Comparison of ENCODE assay signal across 9 mouse cellular contexts in the genomic region with DNA sequence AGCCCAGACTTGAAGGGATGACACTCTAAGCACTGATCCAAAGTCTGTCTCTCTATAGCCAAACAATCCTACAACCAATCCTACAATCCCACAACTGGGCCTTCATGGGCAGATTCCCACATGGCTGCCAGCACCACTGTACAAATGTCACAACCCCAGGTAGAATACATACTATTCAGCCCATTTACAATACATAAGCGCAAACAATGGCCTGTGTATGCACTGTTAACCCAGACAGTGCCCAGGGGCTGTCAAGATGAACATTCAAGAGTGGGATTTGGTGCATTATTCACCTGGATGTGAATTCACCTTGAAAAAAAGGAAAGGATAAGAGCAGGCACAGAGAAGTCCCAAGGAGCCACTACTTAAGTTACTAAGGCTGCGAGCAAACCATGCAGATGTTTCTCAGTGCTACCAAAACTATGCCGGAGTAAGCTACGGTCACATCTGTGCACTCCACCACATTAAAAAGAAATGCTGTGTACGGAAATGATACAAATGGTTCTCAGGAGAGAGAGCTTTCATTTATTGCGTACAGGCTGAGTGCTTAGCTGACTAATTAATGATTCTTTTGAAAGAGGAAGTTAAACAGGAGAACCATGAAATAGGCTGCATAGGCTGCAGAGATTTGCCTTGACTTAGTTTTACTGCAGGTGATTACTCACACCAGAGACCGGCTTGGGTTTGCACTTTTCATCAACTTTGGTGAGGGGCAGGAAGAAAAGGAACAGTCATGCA.
DNase-seq lines count a peak whose midpoint lies in the region; ATAC-seq lines count a peak whose summit lies in the region.
"Had no signal": no experiment of that assay in that cellular context is flagged by ENCODE, and none has a peak within 500 bp of the region (broad histone marks: within the 10 kb centered on the region; RNA-seq: fewer than 3 reads in every experiment).

No protein-coding gene starts in this region.

- no peak overlapping the region for H3K27ac ChIP-seq in hindbrain, embryonic 15.5 days (replicated peaks)
- no peak overlapping the region for H3K27ac ChIP-seq in hindbrain, embryonic 11.5 days (ENCODE audit: low read depth, low read length)
- H3K27ac ChIP-seq in embryonic facial prominence, embryonic 15.5 days (replicated peaks), result peak overlapping the region; percentile 23; the same call in 1 of the 2 replicates
- peak overlapping the region; percentile 54 for H3K27ac ChIP-seq in limb, embryonic 15.5 days
- H3K27ac ChIP-seq in midbrain, embryonic 13.5 days, result no peak overlapping the region
- H3K27ac ChIP-seq: forebrain, embryonic 12.5 days had no signal

- H3K36me3 ChIP-seq in hindbrain, embryonic 15.5 days, result no peaks in the 10 kb centered on the region
- H3K36me3 ChIP-seq in hindbrain, embryonic 11.5 days (ENCODE audit: control insufficient read depth, insufficient read depth, low read length), result no peaks in the 10 kb centered on the region
- H3K36me3 ChIP-seq in embryonic facial prominence, embryonic 15.5 days, result no peaks in the 10 kb centered on the region
- no peaks in the 10 kb centered on the region for H3K36me3 ChIP-seq in limb, embryonic 15.5 days
- no peaks in the 10 kb centered on the region for H3K36me3 ChIP-seq in midbrain, embryonic 13.5 days
- H3K36me3 ChIP-seq: forebrain, embryonic 12.5 days had no signal

- intact Hi-C loops in left cerebral cortex, postnatal 14 days (cut with DNase I), result no loop called here

- H3K4me2 ChIP-seq in hindbrain, embryonic 15.5 days, result no peak overlapping the region
- no peak overlapping the region for H3K4me2 ChIP-seq in hindbrain, embryonic 11.5 days (replicated peaks; ENCODE audit: low read depth, low read length)
- H3K4me2 ChIP-seq in embryonic facial prominence, embryonic 15.5 days (replicated peaks), result no peak overlapping the region
- H3K4me2 ChIP-seq in limb, embryonic 15.5 days, result no peak overlapping the region
- no peak overlapping the region for H3K4me2 ChIP-seq in midbrain, embryonic 13.5 days (replicated peaks)
- H3K4me2 ChIP-seq: forebrain, embryonic 12.5 days had no signal

- H3K9me3 ChIP-seq in hindbrain, embryonic 15.5 days, result no peaks in the 10 kb centered on the region
- H3K9me3 ChIP-seq in hindbrain, embryonic 11.5 days (ENCODE audit: control insufficient read depth, low read length), result no peaks in the 10 kb centered on the region
- H3K9me3 ChIP-seq in embryonic facial prominence, embryonic 15.5 days (replicated peaks), result no peaks in the 10 kb centered on the region
- H3K9me3 ChIP-seq in limb, embryonic 15.5 days, result no peaks in the 10 kb centered on the region
- no peaks in the 10 kb centered on the region for H3K9me3 ChIP-seq in midbrain, embryonic 13.5 days
- H3K9me3 ChIP-seq: forebrain, embryonic 12.5 days had no signal

- H3K9ac ChIP-seq in hindbrain, embryonic 15.5 days, result no peak overlapping the region
- H3K9ac ChIP-seq in hindbrain, embryonic 11.5 days (ENCODE audit: low read depth, low read length), result no peak overlapping the region
- H3K9ac ChIP-seq in embryonic facial prominence, embryonic 15.5 days, result no peak overlapping the region
- H3K9ac ChIP-seq in limb, embryonic 15.5 days, result no peak overlapping the region
- no peak overlapping the region for H3K9ac ChIP-seq in midbrain, embryonic 13.5 days (replicated peaks)
- H3K9ac ChIP-seq: forebrain, embryonic 12.5 days had no signal

- no peaks in the 10 kb centered on the region for H3K27me3 ChIP-seq in hindbrain, embryonic 15.5 days
- H3K27me3 ChIP-seq in hindbrain, embryonic 11.5 days (ENCODE audit: control insufficient read depth, insufficient read depth, low read length), result no peaks in the 10 kb centered on the region
- no peaks in the 10 kb centered on the region for H3K27me3 ChIP-seq in embryonic facial prominence, embryonic 15.5 days
- H3K27me3 ChIP-seq in limb, embryonic 15.5 days, result no peaks in the 10 kb centered on the region
- H3K27me3 ChIP-seq in midbrain, embryonic 13.5 days, result no peaks in the 10 kb centered on the region
- H3K27me3 ChIP-seq: forebrain, embryonic 12.5 days had no signal

- DNase-seq in hindbrain, embryonic 11.5 days (ENCODE audit: low spot score), result no peak
- peak; percentile 58 to 63 for DNase-seq in B cell, adult 2 months
- no peak for DNase-seq in left cerebral cortex, postnatal 14 days (ENCODE audit: low spot score in 2 of 2)
- DNase-seq in embryo, embryonic 10 days (ENCODE audit: low spot score), result no peak

- H3K4me1 ChIP-seq in hindbrain, embryonic 15.5 days (replicated peaks), result no peaks in the 10 kb centered on the region
- H3K4me1 ChIP-seq in hindbrain, embryonic 11.5 days (replicated peaks; ENCODE audit: control insufficient read depth, insufficient read depth, low read length), result no peaks in the 10 kb centered on the region
- peaks cover 15% of the 10 kb centered on the region for H3K4me1 ChIP-seq in embryonic facial prominence, embryonic 15.5 days
- H3K4me1 ChIP-seq in limb, embryonic 15.5 days, result peaks cover 35% of the 10 kb centered on the region
- H3K4me1 ChIP-seq in midbrain, embryonic 13.5 days (replicated peaks), result no peaks in the 10 kb centered on the region
- H3K4me1 ChIP-seq: forebrain, embryonic 12.5 days had no signal

- WGBS in hindbrain, embryonic 15.5 days, result 73% methylated on average over 7 of the region's 7 CpGs
- 82% methylated on average over 7 of the region's 7 CpGs for WGBS in hindbrain, embryonic 11.5 days
- 55% methylated on average over 7 of the region's 7 CpGs for WGBS in embryonic facial prominence, embryonic 15.5 days
- WGBS in limb, embryonic 15.5 days, result 35% methylated on average over 7 of the region's 7 CpGs
- WGBS in midbrain, embryonic 13.5 days, result 88% methylated on average over 7 of the region's 7 CpGs

- H3K4me3 ChIP-seq in hindbrain, embryonic 15.5 days, result no peak overlapping the region
- H3K4me3 ChIP-seq in hindbrain, embryonic 11.5 days (ENCODE audit: low read depth, low read length), result no peak overlapping the region
- H3K4me3 ChIP-seq in embryonic facial prominence, embryonic 15.5 days (replicated peaks), result no peak overlapping the region
- no peak overlapping the region for H3K4me3 ChIP-seq in limb, embryonic 15.5 days
- no peak overlapping the region for H3K4me3 ChIP-seq in midbrain, embryonic 13.5 days (replicated peaks)
- H3K4me3 ChIP-seq: forebrain, embryonic 12.5 days had no signal

- ATAC-seq in hindbrain, embryonic 15.5 days (ENCODE audit: low FRiP score, low read depth), result 0 out of 2 replicates have a peak, but pooled peaks have one; percentile 43
- ATAC-seq in hindbrain, embryonic 11.5 days (ENCODE audit: low FRiP score), result no peak
- no peak for ATAC-seq in embryonic facial prominence, embryonic 15.5 days (ENCODE audit: insufficient number of reproducible peaks, low FRiP score, low TSS enrichment, low read depth)
- ATAC-seq in limb, embryonic 15.5 days (ENCODE audit: insufficient number of reproducible peaks, low FRiP score, low TSS enrichment, low read depth), result no peak
- ATAC-seq in midbrain, embryonic 13.5 days, result no peak

Comparison
In these comparisons a context has a peak if more than half of its experiments do, and no peak if none do; other contexts are left out.
1. H3K27ac ChIP-seq: peak in embryonic facial prominence, embryonic 15.5 days (single experiment) and limb, embryonic 15.5 days (single experiment); none in hindbrain, embryonic 15.5 days (single experiment), hindbrain, embryonic 11.5 days (single experiment) and midbrain, embryonic 13.5 days (single experiment).
2. DNase-seq: peak in B cell, adult 2 months (2 of 2); none in hindbrain, embryonic 11.5 days (single experiment), left cerebral cortex, postnatal 14 days (0 of 2) and embryo, embryonic 10 days (single experiment).